Mouse (Mus musculus): ENCODE data around the gene Smpd1.

Smpd1 gene

GRCm38 (mm10) chr7:105562317-105562716 is 8.2 kb downstream of the Smpd1 start:
- DNase-seq (ENCODE audit: low spot score), result no peak

GRCm38 (mm10) chr7:105563367-105563766 is 9.2 kb downstream of the Smpd1 start:
- DNase-seq (ENCODE audit: low spot score), result no peak

- DNase-seq (ENCODE audit: low spot score), result no peak
These were observed 11.1 kb downstream of the Smpd1 start for GRCm38 (mm10) chr7:105565071-105565836.

GRCm38 (mm10) chr7:105568583-105568982 is 14.4 kb downstream of the Smpd1 start:
- DNase-seq (ENCODE audit: low spot score), result no peak

GRCm38 (mm10) chr7:105568988-105569471 is 14.9 kb downstream of the Smpd1 start:
- DNase-seq (ENCODE audit: low spot score), result no peak

GRCm38 (mm10) chr7:105569512-105570496 is 15.6 kb downstream of the Smpd1 start:
- no peak for DNase-seq (ENCODE audit: low spot score)

- DNase-seq (ENCODE audit: low spot score), result no peak
These were observed 16.6 kb downstream of the Smpd1 start for GRCm38 (mm10) chr7:105570756-105571155.

- DNase-seq (ENCODE audit: low spot score), result no peak
These were observed 18.8 kb downstream of the Smpd1 start for GRCm38 (mm10) chr7:105572949-105573348.

- no peak for DNase-seq (ENCODE audit: low spot score)
These were observed 20.4 kb downstream of the Smpd1 start for GRCm38 (mm10) chr7:105574537-105574936.

- DNase-seq (ENCODE audit: low spot score), result no peak
These were observed 22.1 kb downstream of the Smpd1 start for GRCm38 (mm10) chr7:105576166-105576748.

- DNase-seq (ENCODE audit: low spot score), result no peak
These were observed 23.3 kb downstream of the Smpd1 start for GRCm38 (mm10) chr7:105577377-105577871.

GRCm38 (mm10) chr7:105578481-105578880 is 24.3 kb downstream of the Smpd1 start:
- DNase-seq (ENCODE audit: low spot score), result no peak

- DNase-seq (ENCODE audit: low spot score), result no peak
These were observed 26.5 kb downstream of the Smpd1 start for GRCm38 (mm10) chr7:105580627-105581089.

GRCm38 (mm10) chr7:105581094-105581703 is 27.0 kb downstream of the Smpd1 start, which contains the start of gene Apbb1:
Gene Apbb1 (minus strand): TSS chr7:105581653.
- DNase-seq (ENCODE audit: low spot score), result peak; percentile 12

- DNase-seq (ENCODE audit: low spot score), result no peak
These were observed 27.8 kb downstream of the Smpd1 start for GRCm38 (mm10) chr7:105581959-105582358.

- no peak for DNase-seq (ENCODE audit: low spot score)
These were observed 34.3 kb downstream of the Smpd1 start for GRCm38 (mm10) chr7:105588325-105588912.

GRCm38 (mm10) chr7:105590097-105590496 is 35.9 kb downstream of the Smpd1 start:
- DNase-seq (ENCODE audit: low spot score), result no peak

- peak; percentile 21 for DNase-seq (ENCODE audit: low spot score)
These were observed 48.9 kb downstream of the Smpd1 start for GRCm38 (mm10) chr7:105602860-105603623.
